Mouse (Mus musculus): ENCODE measurements at regions not wholly inside any gene's neighbourhood (a gene's known extent, or its start where the extent isn't known, plus 50 kb on each side); places are given as distances from the start of the nearest gene placed in this dataset.

DNA sequence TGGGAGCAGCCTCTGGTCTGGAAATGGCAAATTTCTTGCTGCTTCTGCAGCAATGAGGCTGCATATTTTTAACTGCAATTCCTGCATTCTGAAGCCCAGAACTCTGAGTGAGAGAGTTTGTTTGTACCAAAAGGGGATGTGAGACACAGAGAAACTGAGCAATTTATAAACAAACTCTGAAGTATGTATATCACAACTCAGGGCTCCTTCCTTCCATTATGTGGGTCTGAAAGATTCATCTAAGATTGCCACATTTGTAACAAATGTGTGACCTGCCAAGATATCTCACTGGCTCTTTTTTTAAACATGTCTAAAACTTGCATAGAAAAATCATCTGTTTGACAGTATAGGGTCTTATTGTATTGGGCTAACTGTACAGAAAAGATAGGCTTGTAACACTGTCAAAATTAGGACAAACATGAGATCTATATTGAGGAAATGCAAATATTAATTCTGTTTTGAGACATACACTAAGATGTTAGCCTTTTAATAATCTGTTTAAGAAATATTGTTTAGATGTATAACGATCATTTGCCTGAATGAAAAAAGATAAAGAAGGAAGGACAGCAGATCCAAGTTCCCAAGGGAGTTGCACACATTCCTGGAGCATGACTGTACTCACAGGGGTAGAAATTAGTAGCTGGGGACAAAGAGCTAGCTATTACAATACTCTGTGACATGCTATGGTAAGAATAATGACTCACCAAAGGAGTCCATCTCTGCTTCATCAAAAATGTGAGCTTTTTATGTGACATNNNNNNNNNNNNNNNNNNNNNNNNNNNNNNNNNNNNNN lies 553.3 kb downstream of the Plxdc2 start:
- TF ChIP-seq CTCF (IDR thresholded peaks at IDR 0.05) = no peak
- TF ChIP-seq EP300 (IDR thresholded peaks at IDR 0.05) = no peak

All from lung, postnatal 0 days (tissue).